Mouse (Mus musculus) urinary bladder, adult 18-20 months (tissue): ENCODE results near the gene Zfp119a.
A peak's percentile ranks its signal among the peaks of the same experiment; 100 is the strongest.

Experiments used
- DNase-seq, 2 experiments: peaks; one replicate each; pipeline ENCODE4 v3.0.0; 2022; ENCODE audit warnings: low spot score in 2 of 2, mixed read lengths in 2 of 2

The Zfp119a gene

GRCm38 (mm10) chr17:55878636-55879369 is at the start of gene Zfp119a:
Gene Zfp119a (minus strand): TSS chr17:55878930.
- peak; percentile 67 to 79 for DNase-seq

GRCm38 (mm10) chr17:55906669-55907068 is 27.9 kb upstream of the Zfp119a start:
- no peak for DNase-seq

GRCm38 (mm10) chr17:55904131-55904530 is 25.4 kb upstream of the Zfp119a start:
- no peak for DNase-seq

- no peak for DNase-seq
Observed at GRCm38 (mm10) chr17:55903687-55904086, 25.0 kb upstream of the Zfp119a start.

- DNase-seq, result no peak
Observed at GRCm38 (mm10) chr17:55903087-55903486, 24.4 kb upstream of the Zfp119a start.

- DNase-seq, result peak in 1 of 2 experiments; percentile 31
Observed at GRCm38 (mm10) chr17:55892406-55892955, 13.8 kb upstream of the Zfp119a start.

- DNase-seq, result no peak
Observed at GRCm38 (mm10) chr17:55884912-55885311, 6.2 kb upstream of the Zfp119a start.

- no peak for DNase-seq
Observed at GRCm38 (mm10) chr17:55883631-55884030, 4.9 kb upstream of the Zfp119a start.

- peak in 1 of 2 experiments; percentile 17 for DNase-seq
Observed at GRCm38 (mm10) chr17:55878282-55878635, 471 bp downstream of the Zfp119a start.

- no peak for DNase-seq
Observed at GRCm38 (mm10) chr17:55877184-55877583, 1.5 kb downstream of the Zfp119a start.

GRCm38 (mm10) chr17:55843067-55843466 is 35.7 kb downstream of the Zfp119a start:
- DNase-seq, result no peak

GRCm38 (mm10) chr17:55821566-55821965 is 57.2 kb downstream of the Zfp119a start:
- DNase-seq, result no peak

GRCm38 (mm10) chr17:55816853-55817252 is 61.9 kb downstream of the Zfp119a start:
- DNase-seq, result no peak
